Comparison of ENCODE assay signal across 14 mouse cellular contexts in genomic region chr16:48809374-48809773, GRCm38 (mm10). TPM values are rescaled to one million over a fixed set of nuclear protein-coding genes. Genes with fewer than 3 reads are reported as not detected.
DNase-seq lines count a peak whose midpoint lies in the region; TF ChIP-seq lines count a peak whose summit lies in the region.
"Had no signal": no experiment of that assay in that cellular context is flagged by ENCODE, and none has a peak within 500 bp of the region (broad histone marks: within the 10 kb centered on the region; RNA-seq: fewer than 3 reads in every experiment).

No protein-coding gene starts in this region.

- no peaks in the 10 kb centered on the region for H3K36me3 ChIP-seq in limb, embryonic 10.5 days
- H3K36me3 ChIP-seq: forebrain, embryonic 15.5 days; heart, embryonic 13.5 days; neural tube, embryonic 15.5 days had no signal

- 58% methylated on average over 2 of the region's 2 CpGs for WGBS in cerebellum, adult 2 months
- 55% methylated on average over 2 of the region's 2 CpGs for WGBS in limb, embryonic 10.5 days

- H3K4me1 ChIP-seq in cerebellum, adult 2 months (ENCODE audit: control insufficient read depth, insufficient read depth, low read length), result no peaks in the 10 kb centered on the region
- no peaks in the 10 kb centered on the region for H3K4me1 ChIP-seq in limb, embryonic 10.5 days
- H3K4me1 ChIP-seq: forebrain, embryonic 15.5 days; heart, embryonic 13.5 days; neural tube, embryonic 15.5 days had no signal

- no peak for TF ChIP-seq POLR2A in cerebellum, adult 2 months (IDR thresholded peaks at IDR 0.05; ENCODE audit: borderline replicate concordance, insufficient read depth, low read length)

- H3K4me3 ChIP-seq in cerebellum, adult 2 months (replicated peaks; ENCODE audit: insufficient read depth, low read depth, low read length), result no peak overlapping the region
- no peak overlapping the region for H3K4me3 ChIP-seq in limb, embryonic 10.5 days
- H3K4me3 ChIP-seq: forebrain, embryonic 15.5 days; heart, embryonic 13.5 days; neural tube, embryonic 15.5 days had no signal

- no peaks in the 10 kb centered on the region for H3K9me3 ChIP-seq in limb, embryonic 10.5 days (replicated peaks)
- H3K9me3 ChIP-seq: forebrain, embryonic 15.5 days; heart, embryonic 13.5 days; neural tube, embryonic 15.5 days had no signal

- no peak overlapping the region for H3K27ac ChIP-seq in cerebellum, adult 2 months (ENCODE audit: insufficient read depth, low read length)
- no peak overlapping the region for H3K27ac ChIP-seq in limb, embryonic 10.5 days
- H3K27ac ChIP-seq: forebrain, embryonic 15.5 days; heart, embryonic 13.5 days; neural tube, embryonic 15.5 days had no signal

- no peak for TF ChIP-seq CTCF in cerebellum, adult 2 months (IDR thresholded peaks at IDR 0.05; ENCODE audit: borderline replicate concordance, insufficient read depth, low read depth, low read length)

- H3K27me3 ChIP-seq in cerebellum, adult 2 months (ENCODE audit: control insufficient read depth, insufficient read depth, low read length), result no peaks in the 10 kb centered on the region
- no peaks in the 10 kb centered on the region for H3K27me3 ChIP-seq in limb, embryonic 10.5 days (ENCODE audit: low read depth, poor library complexity, severe bottlenecking)
- H3K27me3 ChIP-seq: forebrain, embryonic 15.5 days; heart, embryonic 13.5 days; neural tube, embryonic 15.5 days had no signal

- DNase-seq in cerebellum, postnatal 14 days, result peak; percentile 43 to 49
- DNase-seq in cerebellum, adult 2 months, result no peak
- DNase-seq in lung, postnatal 14 days, result peak; percentile 17
- DNase-seq in lung, adult 18-20 months, result no peak
- DNase-seq in T-cell, adult 2 months (ENCODE audit: low spot score), result peak; percentile 38
- DNase-seq in thymus, postnatal 14 days, result peak; percentile 82
- no peak for DNase-seq in urinary bladder, postnatal 14 days (ENCODE audit: low spot score)
- DNase-seq in limb, embryonic 10.5 days (ENCODE audit: low spot score), result no peak
- DNase-seq: adrenal gland, adult 8-10 months had no signal

RNA-seq across cellular contexts. Expression of gene Retnlb, which starts 7.3 kb away (rescaled TPM):
- polyA plus RNA-seq in cerebellum, adult 2 months (2012; rRNA removed), result not detected in 2 replicates
- not detected in 2 replicates for polyA plus RNA-seq in limb, embryonic 10.5 days (2016; fragmentation: Nextera tagmentation; extraction: Ambion mirVana)
- polyA plus RNA-seq: forebrain, embryonic 15.5 days; heart, embryonic 13.5 days; limb, embryonic 14.5 days; midbrain, embryonic 11.5 days; neural tube, embryonic 15.5 days had no signal

RNA-seq across cellular contexts. Expression of gene Retnla, which starts 33.0 kb away (rescaled TPM):
- polyA plus RNA-seq in cerebellum, adult 2 months (2012; rRNA removed), result 0.22 TPM in 1 of 2 replicates, not detected in the other
- polyA plus RNA-seq in limb, embryonic 10.5 days (2016; fragmentation: Nextera tagmentation; extraction: Ambion mirVana), result not detected in 2 replicates
- polyA plus RNA-seq: forebrain, embryonic 15.5 days; heart, embryonic 13.5 days; limb, embryonic 14.5 days; midbrain, embryonic 11.5 days; neural tube, embryonic 15.5 days had no signal

RNA-seq across cellular contexts. Expression of gene Trat1, which starts 37.6 kb away (rescaled TPM):
- 0.03 TPM in 1 of 2 replicates, not detected in the other for polyA plus RNA-seq in cerebellum, adult 2 months (2012; rRNA removed)
- not detected in 2 replicates for polyA plus RNA-seq in limb, embryonic 10.5 days (2016; fragmentation: Nextera tagmentation; extraction: Ambion mirVana)
- polyA plus RNA-seq: forebrain, embryonic 15.5 days; heart, embryonic 13.5 days; midbrain, embryonic 11.5 days had no signal

Comparison
In these comparisons a context has a peak if more than half of its experiments do, and no peak if none do; other contexts are left out.
1. DNase-seq: peak in cerebellum, postnatal 14 days (2 of 2), lung, postnatal 14 days (single experiment), T-cell, adult 2 months (single experiment) and thymus, postnatal 14 days (single experiment); none in cerebellum, adult 2 months (0 of 2), lung, adult 18-20 months (0 of 2), urinary bladder, postnatal 14 days (single experiment) and limb, embryonic 10.5 days (single experiment).